Mouse (Mus musculus): ENCODE data around the gene Hoxa10.

GRCm38 (mm10) chr6:52236806-52237205 is 3.8 kb downstream of the Hoxa10 start:
- TF ChIP-seq CTCF (IDR thresholded peaks at IDR 0.05; ENCODE audit: low read depth, low read length) (no peak), POLR2A (IDR thresholded peaks at IDR 0.05; ENCODE audit: insufficient read depth, low read length) (no peak)

Data from ES-Bruce4 (cell line).